In the genomic region with DNA sequence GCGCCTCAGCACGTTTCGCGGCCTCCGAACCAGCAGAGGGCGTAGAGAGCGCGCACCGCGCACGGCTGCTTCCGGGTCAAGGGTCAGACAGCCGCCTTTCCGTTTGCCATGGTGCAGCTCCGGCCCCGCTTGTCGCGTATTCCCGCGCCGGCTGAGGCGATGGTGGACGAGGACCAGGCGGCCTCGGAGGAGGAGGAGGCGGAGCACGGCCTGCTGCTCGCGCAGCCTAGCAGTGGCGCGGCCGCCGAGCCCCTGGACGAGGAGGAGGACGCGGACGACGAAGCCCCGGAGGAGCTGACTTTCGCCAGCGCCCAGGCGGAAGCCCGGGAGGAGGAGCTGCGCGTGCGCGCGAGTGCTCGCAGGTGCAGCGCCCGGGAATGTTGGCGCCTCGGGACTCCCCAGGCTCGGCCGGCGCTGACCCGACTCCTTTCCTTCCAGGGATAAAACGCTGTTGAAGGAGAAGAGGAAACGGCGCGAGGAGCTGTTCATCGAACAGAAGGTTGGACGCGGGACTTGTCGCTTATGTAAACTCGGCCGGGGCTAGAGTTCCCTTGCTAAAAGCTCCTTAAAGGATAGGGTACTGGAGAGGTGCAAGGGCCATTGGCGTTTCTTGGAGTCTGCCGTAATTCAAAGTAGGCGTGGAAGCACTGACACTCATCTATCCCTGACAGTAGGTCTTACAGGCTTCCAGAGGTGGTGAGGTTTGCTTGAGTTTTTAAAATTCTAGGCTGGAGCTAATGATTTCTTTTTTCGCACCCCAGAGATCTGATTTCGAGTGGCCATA, we compare ENCODE assay signal across 8 mouse cellular contexts. TPM values are rescaled to one million over a fixed set of nuclear protein-coding genes. Genes with fewer than 3 reads are reported as not detected.
DNase-seq lines count a peak whose midpoint lies in the region; ATAC-seq and TF ChIP-seq lines count a peak whose summit lies in the region.

A gene (plus strand): TSS at position 94 of the 784 bp plus-strand sequence.

- peak within 1 kb of the TSS; percentile 82 for H3K27ac ChIP-seq in bone marrow macrophage, adult 2 months (ENCODE audit: insufficient read depth, low read depth, low read length)
- H3K27ac ChIP-seq in embryonic fibroblast, embryonic 13.5 days (ENCODE audit: insufficient read depth, low read length): peak within 1 kb of the TSS; percentile 58
- peak within 1 kb of the TSS; percentile 99 for H3K27ac ChIP-seq in heart, embryonic 10.5 days
- peak within 1 kb of the TSS; percentile 98 for H3K27ac ChIP-seq in kidney, embryonic 15.5 days

- H3K9me3 ChIP-seq in heart, embryonic 10.5 days: no peaks in the 10 kb centered on the region
- no peaks in the 10 kb centered on the region for H3K9me3 ChIP-seq in kidney, embryonic 15.5 days (replicated peaks)

- H3K4me2 ChIP-seq in kidney, embryonic 15.5 days: peak within 1 kb of the TSS; percentile 69

- H3K4me3 ChIP-seq in bone marrow macrophage, adult 2 months (ENCODE audit: insufficient read depth, low read length): peak within 1 kb of the TSS; percentile 80
- H3K4me3 ChIP-seq in embryonic fibroblast, embryonic 13.5 days (ENCODE audit: insufficient read depth, low read length): peak within 1 kb of the TSS; percentile 92
- H3K4me3 ChIP-seq in heart, embryonic 10.5 days: peak within 1 kb of the TSS; percentile 96
- H3K4me3 ChIP-seq in kidney, embryonic 15.5 days (replicated peaks): peak within 1 kb of the TSS; percentile 88

- peak; percentile 98 for DNase-seq in A20 (ENCODE audit: low read depth, low spot score)
- peak; percentile 97 for DNase-seq in heart, embryonic 10.5 days (ENCODE audit: low spot score)
- peak; percentile 94 for DNase-seq in liver
- DNase-seq in spleen, postnatal 4 days (ENCODE audit: low spot score in 2 of 2): peak; percentile 94 to 98

- peak within 1 kb of the TSS; percentile 85 for H3K9ac ChIP-seq in kidney, embryonic 15.5 days

- peak; percentile 92 for ATAC-seq in kidney, embryonic 15.5 days (replicated peaks; ENCODE audit: low FRiP score)
- peak; percentile 96 for ATAC-seq in monocyte, adult 5-6 weeks (replicated peaks; ENCODE audit: insufficient number of reproducible peaks, low FRiP score, low TSS enrichment, poor library complexity, severe bottlenecking)

- 1% methylated on average over 72 of the region's 72 CpGs for WGBS in heart, embryonic 10.5 days
- 1% methylated on average over 67 of the region's 72 CpGs for WGBS in kidney, embryonic 15.5 days

- H3K4me1 ChIP-seq in bone marrow macrophage, adult 2 months (ENCODE audit: control insufficient read depth, insufficient read depth, low read length): peaks cover 5% of the 10 kb centered on the region
- 0 out of 2 replicates have a peak, but pooled peaks cover 2% of the 10 kb centered on the region for H3K4me1 ChIP-seq in embryonic fibroblast, embryonic 13.5 days (ENCODE audit: control insufficient read depth, insufficient read depth, low read length)
- H3K4me1 ChIP-seq in heart, embryonic 10.5 days: peaks cover 9% of the 10 kb centered on the region; the same call in 1 of the 2 replicates
- peaks cover 8% of the 10 kb centered on the region for H3K4me1 ChIP-seq in kidney, embryonic 15.5 days

- no peak for TF ChIP-seq POLR2A in bone marrow macrophage, adult 2 months (IDR thresholded peaks at IDR 0.05; ENCODE audit: borderline replicate concordance, low read depth, low read length)
- TF ChIP-seq POLR2A in embryonic fibroblast, embryonic 13.5 days (IDR thresholded peaks at IDR 0.05; ENCODE audit: low read depth, low read length): peak; percentile 65

- peaks cover 50% of the 10 kb centered on the region for H3K36me3 ChIP-seq in heart, embryonic 10.5 days
- H3K36me3 ChIP-seq in kidney, embryonic 15.5 days: peaks cover 68% of the 10 kb centered on the region

- H3K27me3 ChIP-seq in heart, embryonic 10.5 days (ENCODE audit: insufficient read depth, poor library complexity, severe bottlenecking): no peaks in the 10 kb centered on the region
- no peaks in the 10 kb centered on the region for H3K27me3 ChIP-seq in kidney, embryonic 15.5 days

- peak; percentile 52; the same call in 1 of the 2 replicates for TF ChIP-seq CTCF in bone marrow macrophage, adult 2 months (IDR thresholded peaks at IDR 0.05; ENCODE audit: low read depth, low read length)
- peak; percentile 80 for TF ChIP-seq CTCF in embryonic fibroblast, embryonic 13.5 days (IDR thresholded peaks at IDR 0.05; ENCODE audit: borderline replicate concordance, insufficient read depth, low read length)

RNA-seq across cellular contexts. Expression of the gene that starts here (rescaled TPM):
- 81.1 and 96.7 TPM in 2 replicates for polyA plus RNA-seq in bone marrow macrophage, adult 2 months (2012; ENCODE audit: insufficient read depth, insufficient read length, missing spikeins)
- 44.9 and 65.7 TPM in 2 replicates for polyA plus RNA-seq in embryonic fibroblast, embryonic 13.5 days (2011; ENCODE audit: insufficient read length, low read depth, missing spikeins)
- polyA plus RNA-seq in heart, embryonic 10.5 days (2016; fragmentation: Nextera tagmentation; extraction: Ambion mirVana): 123 and 130 TPM in 2 replicates
- 135 and 137 TPM in 2 replicates for polyA plus RNA-seq in kidney, embryonic 15.5 days (2015; fragmentation: Nextera tagmentation; extraction: Ambion mirVana)
- total RNA-seq in monocyte, adult 5-6 weeks (2017): 180 to 335 TPM (median 181 TPM) in 3 replicates

Comparison
In these comparisons a context has a peak if more than half of its experiments do, and no peak if none do; other contexts are left out.
1. Peak in every context shown above with its lines: DNase-seq, ATAC-seq, H3K4me3 ChIP-seq and H3K27ac ChIP-seq.